Mouse (Mus musculus) heart, embryonic 13.5 days (tissue): Measurements from ENCODE around the gene Ppp1r15a. TPM values are rescaled to one million over a fixed set of nuclear protein-coding genes. Genes with fewer than 3 reads are reported as not detected.
"Not testable (repeated sequence)": the region's sequence is repeated elsewhere in the genome, so short reads cannot be mapped to it uniquely, and the experiment has no call there.

ENCODE experiments used
- ATAC-seq: fragments of 200-750 bp; cut with Nextera tagmentation; 2 replicates; pipeline ENCODE4 v1.8.0; 2017; ENCODE audit warnings: moderate TSS enrichment; ENCODE audit not compliant: insufficient number of reproducible peaks, low FRiP score, low TSS enrichment; ENCODE audit errors: extremely low read depth
- H3K27ac ChIP-seq: fragments of 300-500 bp; sonication (generic); replicated peaks from 2 replicates; pipeline ENCODE4 v1.5.1; 2015; ENCODE audit warnings: moderate library complexity, mild to moderate bottlenecking, inconsistent platforms
- H3K27me3 ChIP-seq: fragments of 300-500 bp; sonication (generic); replicated peaks from 2 replicates; pipeline ENCODE4 v1.6.1; 2015; ENCODE audit warnings: mild to moderate bottlenecking, inconsistent platforms
- H3K36me3 ChIP-seq: fragments of 300-500 bp; sonication (generic); 2 replicates; pipeline ENCODE4 v1.6.1; 2015; ENCODE audit warnings: mild to moderate bottlenecking, inconsistent platforms
- H3K4me1 ChIP-seq: fragments of 300-500 bp; sonication (generic); 2 replicates; pipeline ENCODE4 v1.6.1; 2015; ENCODE audit warnings: inconsistent platforms
- H3K4me2 ChIP-seq: fragments of 300-500 bp; sonication (generic); 2 replicates; pipeline ENCODE4 v1.6.1; 2015; ENCODE audit warnings: inconsistent platforms, mild to moderate bottlenecking, moderate library complexity
- H3K4me3 ChIP-seq: fragments of 300-500 bp; sonication (generic); 2 replicates; pipeline ENCODE4 v1.5.1; 2015; ENCODE audit warnings: moderate library complexity, mild to moderate bottlenecking, inconsistent platforms
- H3K9ac ChIP-seq: fragments of 300-500 bp; sonication (generic); 2 replicates; pipeline ENCODE4 v1.6.1; 2015; ENCODE audit warnings: inconsistent platforms, mild to moderate bottlenecking, moderate library complexity
- H3K9me3 ChIP-seq: fragments of 300-500 bp; sonication (generic); 2 replicates; pipeline ENCODE4 v1.6.1; 2016; ENCODE audit warnings: inconsistent platforms
- WGBS: fragments of 180-500 bp; shearing (Covaris S2); methylation state at CpG from one replicate; pipeline ENCODE4 v1.1.7; 2015; ENCODE audit warnings: mixed read lengths; 5-methylcytosine and 5-hydroxymethylcytosine counted together
- polyA plus RNA-seq: library from polyadenylated mRNA; unstranded; fragments of >200 nt; fragmentation: Nextera tagmentation; extraction: Ambion mirVana; gene quantifications from 2 replicates; pipeline ENCODE4 v1.2.1, GENCODE M21; 2015

Ppp1r15a gene
- polyA plus RNA-seq, 1 experiment from 2014 or later = 49.6 TPM

DNA sequence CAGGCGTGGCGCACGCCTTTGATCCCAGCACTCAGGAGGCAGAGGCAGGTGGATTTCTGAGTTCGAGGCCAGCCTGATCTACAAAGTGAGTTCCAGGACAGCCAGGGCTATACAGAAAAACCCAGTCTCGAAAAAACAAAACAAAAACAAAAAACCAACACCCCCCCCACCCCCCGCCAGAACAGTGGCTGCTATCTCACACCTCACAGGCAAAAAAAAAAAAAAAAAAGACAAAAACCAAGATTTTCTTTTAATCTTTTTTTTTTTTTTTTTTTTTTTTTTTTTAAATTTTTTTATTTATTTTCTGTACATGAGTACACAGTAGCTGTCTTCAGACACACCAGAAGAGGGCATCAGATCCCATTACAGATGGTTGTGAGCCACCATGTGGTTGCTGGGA lies 1.1 kb upstream of the Ppp1r15a start:
- peak overlapping the region; percentile 99 for H3K27ac ChIP-seq
- WGBS = 84% methylated on average over 6 of the region's 6 CpGs
- not testable (repeated sequence) for H3K27me3 ChIP-seq, H3K9me3 ChIP-seq, ATAC-seq, H3K9ac ChIP-seq
- peaks cover 23% of the 10 kb centered on the region for H3K36me3 ChIP-seq
- H3K4me1 ChIP-seq = peaks cover 59% of the 10 kb centered on the region
- H3K4me2 ChIP-seq = peak overlapping the region; percentile 91
- peak overlapping the region; percentile 92 for H3K4me3 ChIP-seq

DNA sequence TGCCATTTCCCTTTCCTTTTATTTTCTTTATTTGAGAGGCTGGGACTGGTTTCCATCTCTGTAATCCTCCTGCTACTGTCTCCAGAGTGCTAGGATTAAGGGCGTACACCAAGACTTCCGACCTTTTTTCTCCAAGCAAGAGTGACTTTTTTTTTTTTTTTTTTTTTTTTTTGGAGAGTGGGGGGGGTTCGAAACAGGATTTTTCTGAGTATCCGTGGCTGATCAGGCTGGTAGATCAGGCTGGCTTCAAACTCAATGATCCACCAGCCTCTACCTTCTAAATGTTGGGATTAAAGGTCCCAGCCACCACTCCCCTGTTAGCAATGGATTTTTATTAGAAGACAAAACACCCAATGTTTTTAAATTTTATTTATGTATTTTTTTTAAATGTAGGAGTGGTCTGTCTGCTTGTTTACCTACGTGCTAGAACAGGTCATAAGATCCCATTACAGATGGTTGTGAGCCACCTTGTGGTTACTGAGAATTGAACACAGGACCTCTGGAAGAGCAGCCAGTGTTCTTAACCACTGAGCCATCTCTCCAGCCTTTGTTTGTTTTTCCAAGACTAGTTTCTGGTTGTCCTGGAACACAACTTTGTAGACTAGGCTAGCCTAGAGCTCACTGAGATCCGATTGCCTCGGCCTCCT lies 529 bp upstream of the Ppp1r15a start:
- Histone ChIP-seq H3K9me3 (no peaks in the 10 kb centered on the region), H3K9ac (peak overlapping the region; percentile 97), H3K36me3 (peaks cover 23% of the 10 kb centered on the region), H3K4me1 (peaks cover 57% of the 10 kb centered on the region), H3K27me3 (no peaks in the 10 kb centered on the region), H3K4me3 (peak overlapping the region; percentile 92), H3K27ac (peak overlapping the region; percentile 99), H3K4me2 (peak overlapping the region; percentile 91)
- whole genome bisulfite sequencing = 13% methylated on average over 7 of the region's 7 CpGs
- ATAC-seq = no peak

DNA sequence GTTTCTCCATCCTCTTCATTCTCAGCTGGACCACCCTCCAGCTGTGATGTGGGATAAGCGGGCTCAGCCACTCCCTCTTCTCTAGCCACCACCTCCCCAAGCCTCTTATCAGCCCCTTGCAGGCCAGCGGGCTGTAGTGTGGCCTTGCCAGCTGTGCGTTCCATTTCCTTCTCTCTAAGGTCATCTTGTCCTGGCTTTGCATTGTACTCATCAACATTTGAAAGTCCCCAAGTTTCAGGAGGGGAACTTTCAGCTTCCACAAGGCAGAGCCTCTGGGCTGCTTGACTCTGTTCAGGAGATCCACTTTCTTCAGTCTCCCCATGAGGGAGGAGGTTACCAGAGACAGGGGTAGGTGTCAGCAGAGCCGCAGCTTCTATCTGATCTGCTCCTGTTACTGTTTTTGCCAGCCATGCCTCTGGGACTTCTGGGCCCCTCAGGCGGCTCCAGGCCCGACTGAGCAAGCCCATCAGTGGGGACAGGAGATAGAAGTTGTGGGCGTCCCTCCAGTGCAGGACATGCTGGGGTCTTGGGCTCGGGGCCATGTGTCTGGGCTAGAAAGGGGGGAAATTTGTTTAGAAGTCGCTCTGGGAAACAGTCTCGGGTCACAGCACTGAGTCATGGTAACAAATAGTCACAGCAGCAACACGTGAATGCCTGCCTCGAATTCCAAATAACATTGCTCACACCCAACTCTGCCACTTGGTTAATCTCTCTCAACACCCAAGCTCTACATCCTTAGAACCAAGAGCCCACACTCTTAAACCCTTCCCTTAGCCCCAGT lies 1.0 kb downstream of the Ppp1r15a start:
- peak overlapping the region; percentile 99 for H3K27ac ChIP-seq
- peaks cover 23% of the 10 kb centered on the region for H3K36me3 ChIP-seq
- no peaks in the 10 kb centered on the region for H3K9me3 ChIP-seq
- H3K4me2 ChIP-seq = peak overlapping the region; percentile 91
- peak overlapping the region; percentile 92 for H3K4me3 ChIP-seq
- WGBS = 4% methylated on average over 12 of the region's 12 CpGs
- H3K27me3 ChIP-seq = no peaks in the 10 kb centered on the region
- peak; percentile 47; the same call in 1 of the 2 replicates for ATAC-seq
- H3K9ac ChIP-seq = peak overlapping the region; percentile 97
- peaks cover 53% of the 10 kb centered on the region for H3K4me1 ChIP-seq

- peak overlapping the region; percentile 89 for H3K27ac ChIP-seq
- peaks cover 23% of the 10 kb centered on the region for H3K36me3 ChIP-seq
- no peak for ATAC-seq
- H3K9me3 ChIP-seq = no peaks in the 10 kb centered on the region
- H3K9ac ChIP-seq = peak overlapping the region; percentile 88
- peaks cover 46% of the 10 kb centered on the region for H3K4me1 ChIP-seq
- peak overlapping the region; percentile 92 for H3K4me3 ChIP-seq
- H3K4me2 ChIP-seq = peak overlapping the region; percentile 91
- H3K27me3 ChIP-seq = no peaks in the 10 kb centered on the region
- 72% methylated on average over 13 of the region's 13 CpGs for WGBS
These were observed 2.3 kb downstream of the Ppp1r15a start for GRCm38 (mm10) chr7:45523678-45524170.

DNA sequence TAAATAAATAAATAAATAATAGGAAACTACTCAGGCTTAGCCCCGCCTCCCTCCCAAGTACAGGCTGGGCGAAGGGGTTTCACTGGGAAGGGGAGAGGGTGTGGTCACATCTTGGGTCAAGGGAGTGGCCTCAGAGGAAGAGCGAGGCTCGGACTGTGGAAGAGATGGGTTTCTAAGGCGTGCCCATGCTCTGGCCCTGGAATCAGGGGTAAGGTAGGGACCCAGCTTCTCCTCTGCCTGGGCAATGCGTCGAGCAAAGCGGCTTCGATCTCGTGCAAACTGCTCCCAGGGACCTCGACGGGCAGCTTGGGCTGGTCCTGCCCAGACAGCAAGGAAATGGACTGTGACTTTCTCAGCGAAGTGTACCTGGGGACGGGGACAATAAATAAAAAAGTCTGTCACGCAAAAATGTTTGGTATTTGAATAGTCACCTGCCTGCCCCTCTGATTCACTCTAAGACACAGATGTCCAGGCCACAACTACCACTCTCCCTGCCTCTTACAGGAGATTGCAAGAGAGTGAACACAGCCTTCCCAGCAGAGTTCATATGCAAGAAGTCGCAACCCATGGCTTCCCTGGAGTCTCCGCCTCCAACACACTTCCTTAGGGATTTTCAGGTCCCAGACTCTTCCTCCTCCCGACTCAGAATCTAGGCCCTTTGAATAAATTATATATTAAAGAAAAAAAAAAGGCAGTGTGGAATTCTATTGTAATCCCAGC lies 3.0 kb downstream of the Ppp1r15a start:
- peak overlapping the region; percentile 92 for H3K4me3 ChIP-seq

GRCm38 (mm10) chr7:45522194-45522752 lies 3.8 kb downstream of the Ppp1r15a start:
- Histone ChIP-seq H3K4me3 (peak overlapping the region; percentile 92), H3K4me2 (peak overlapping the region; percentile 91), H3K4me1 (peaks cover 46% of the 10 kb centered on the region), H3K27ac (peak overlapping the region; percentile 89), H3K9ac (peak overlapping the region; percentile 88), H3K9me3 (no peaks in the 10 kb centered on the region), H3K27me3 (no peaks in the 10 kb centered on the region), H3K36me3 (peaks cover 23% of the 10 kb centered on the region)
- WGBS = 50% methylated on average over 16 of the region's 16 CpGs
- ATAC-seq = no peak

More for the DNA sequence above, 3.0 kb downstream of the Ppp1r15a start:
- Histone ChIP-seq H3K4me1 (peaks cover 46% of the 10 kb centered on the region), H3K4me2 (peak overlapping the region; percentile 91), H3K9me3 (no peaks in the 10 kb centered on the region), H3K36me3 (peaks cover 23% of the 10 kb centered on the region), H3K27me3 (no peaks in the 10 kb centered on the region), H3K9ac (peak overlapping the region; percentile 88), H3K27ac (peak overlapping the region; percentile 89)
- peak; percentile 35; the same call in 1 of the 2 replicates for ATAC-seq
- 66% methylated on average over 18 of the region's 18 CpGs for WGBS

- Histone ChIP-seq H3K27ac (peak overlapping the region; percentile 89), H3K36me3 (peaks cover 23% of the 10 kb centered on the region), H3K27me3 (no peaks in the 10 kb centered on the region), H3K4me3 (peak overlapping the region; percentile 92), H3K9me3 (no peaks in the 10 kb centered on the region), H3K9ac (peak overlapping the region; percentile 88), H3K4me1 (peaks cover 43% of the 10 kb centered on the region), H3K4me2 (peak overlapping the region; percentile 91)
- WGBS = under 1% methylated on average over 28 of the region's 28 CpGs
- peak; percentile 14; the same call in 1 of the 2 replicates for ATAC-seq
These were observed 4.3 kb downstream of the Ppp1r15a start for GRCm38 (mm10) chr7:45521728-45522184.

- Histone ChIP-seq H3K27ac (no peak overlapping the region), H3K4me2 (peak overlapping the region; percentile 91), H3K9me3 (no peaks in the 10 kb centered on the region), H3K4me3 (peak overlapping the region; percentile 92), H3K27me3 (no peaks in the 10 kb centered on the region), H3K36me3 (peaks cover 23% of the 10 kb centered on the region), H3K9ac (no peak overlapping the region), H3K4me1 (peaks cover 49% of the 10 kb centered on the region)
- WGBS = 88% methylated on average over 7 of the region's 7 CpGs
- no peak for ATAC-seq
These were observed 5.5 kb downstream of the Ppp1r15a start for GRCm38 (mm10) chr7:45520605-45521004.

DNA sequence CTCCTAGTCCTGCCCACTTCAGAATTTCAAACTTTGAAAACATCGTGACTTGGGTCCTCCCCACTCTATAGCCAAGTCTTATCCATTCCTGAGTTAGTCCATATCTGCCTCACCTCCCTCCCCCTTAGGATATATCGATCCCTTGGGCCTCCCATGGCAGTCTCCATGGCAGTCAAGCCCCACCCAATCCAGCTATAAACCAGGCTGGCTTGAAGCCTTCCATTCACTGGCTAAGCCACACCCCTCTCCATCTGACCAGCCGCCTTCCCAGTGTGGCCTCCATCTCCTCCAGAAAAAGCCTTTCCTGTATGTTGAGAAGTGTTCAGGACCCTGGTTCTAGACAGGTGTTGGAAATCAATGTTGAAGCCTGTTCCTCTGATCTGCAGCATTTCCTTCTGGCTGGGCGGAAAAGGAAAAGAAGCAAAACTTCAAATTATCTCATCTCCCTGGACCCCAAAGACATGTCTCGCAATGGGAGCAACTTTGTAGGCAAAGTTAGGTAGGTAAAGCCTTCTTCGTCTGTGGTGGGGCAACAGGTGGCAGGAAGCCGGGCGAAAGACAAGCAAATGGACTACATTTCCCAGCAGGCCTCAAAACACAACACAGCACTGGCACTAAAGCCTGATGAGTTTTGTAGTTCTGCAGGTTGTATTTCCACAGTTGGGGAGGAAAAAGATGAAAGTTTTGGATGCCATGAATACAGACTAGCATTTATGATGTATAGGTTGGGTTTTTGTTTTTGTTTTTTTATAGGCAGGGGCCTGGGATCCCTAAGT lies 6.5 kb downstream of the Ppp1r15a start:
- Histone ChIP-seq H3K9me3 (no peaks in the 10 kb centered on the region), H3K4me2 (no peak overlapping the region; the same call in 1 of the 2 replicates), H3K4me1 (peaks cover 45% of the 10 kb centered on the region), H3K9ac (no peak overlapping the region), H3K4me3 (no peak overlapping the region), H3K36me3 (peaks cover 22% of the 10 kb centered on the region), H3K27me3 (no peaks in the 10 kb centered on the region), H3K27ac (no peak overlapping the region)
- ATAC-seq = no peak
- WGBS = 71% methylated on average over 8 of the region's 8 CpGs

GRCm38 (mm10) chr7:45518618-45519017 lies 7.5 kb downstream of the Ppp1r15a start:
- H3K4me3 ChIP-seq = no peak overlapping the region
- H3K27me3 ChIP-seq = no peaks in the 10 kb centered on the region
- peaks cover 38% of the 10 kb centered on the region for H3K4me1 ChIP-seq
- no peaks in the 10 kb centered on the region for H3K9me3 ChIP-seq
- H3K27ac ChIP-seq = no peak overlapping the region
- no peak for ATAC-seq
- H3K36me3 ChIP-seq = peaks cover 14% of the 10 kb centered on the region
- H3K9ac ChIP-seq = no peak overlapping the region
- 88% methylated on average over 16 of the region's 16 CpGs for WGBS
- H3K4me2 ChIP-seq = no peak overlapping the region
